Mouse (Mus musculus) liver, adult 2 months (tissue): ENCODE measurements around the gene Eif2b1. TPM values are rescaled to one million over a fixed set of nuclear protein-coding genes. Genes with fewer than 3 reads are reported as not detected.
A peak's percentile ranks its signal among the peaks of the same experiment; 100 is the strongest.

ENCODE experiments used
- DNase-seq: peaks from one replicate; pipeline ENCODE4 v3.0.0-alpha.2; 2011; ENCODE audit warnings: low read depth, low spot score; ENCODE audit errors: extremely low read depth
- H3K27ac ChIP-seq: fragments of 200-500 bp; replicated peaks from 2 replicates; pipeline ENCODE4 v1.5.1; 2012; ENCODE audit warnings: low read depth, mild to moderate bottlenecking, control low read depth, inconsistent platforms, low read length; ENCODE audit not compliant: insufficient read depth
- H3K27me3 ChIP-seq: fragments of 200-500 bp; 2 replicates; pipeline ENCODE4 v1.6.1; 2012; ENCODE audit warnings: mild to moderate bottlenecking, moderate library complexity, low read length, inconsistent platforms; ENCODE audit not compliant: control insufficient read depth, insufficient read depth
- H3K36me3 ChIP-seq: fragments of 200-500 bp; 2 replicates; pipeline ENCODE4 v1.6.1; 2012; ENCODE audit warnings: low read length, inconsistent platforms; ENCODE audit not compliant: control insufficient read depth, insufficient read depth
- H3K4me1 ChIP-seq: fragments of 200-500 bp; 2 replicates; pipeline ENCODE4 v1.6.1; 2011; ENCODE audit warnings: low read length; ENCODE audit not compliant: control insufficient read depth, insufficient read depth
- H3K4me3 ChIP-seq: fragments of 200-500 bp; 2 replicates; pipeline ENCODE4 v1.5.1; 2011; ENCODE audit warnings: low read depth, mild to moderate bottlenecking, control low read depth, low read length, moderate library complexity; ENCODE audit not compliant: insufficient read depth
- H3K79me2 ChIP-seq: fragments of 200-500 bp; 2 replicates; pipeline ENCODE4 v1.6.1; 2012; ENCODE audit warnings: inconsistent platforms, mild to moderate bottlenecking, low read length, moderate library complexity; ENCODE audit not compliant: control insufficient read depth, insufficient read depth
- H3K9ac ChIP-seq: fragments of 200-500 bp; 2 replicates; pipeline ENCODE4 v1.6.1; 2012; ENCODE audit warnings: low read depth, mild to moderate bottlenecking, control low read depth, inconsistent platforms, low read length
- CTCF ChIP-seq: fragments of 200-500 bp; IDR thresholded peaks from 2 replicates; pipeline ENCODE4 v1.5.1; 2011; ENCODE audit warnings: low read depth, low read length, control low read depth
- POLR2A ChIP-seq: fragments of 200-500 bp; IDR thresholded peaks from 2 replicates; pipeline ENCODE4 v1.6.1; 2011; ENCODE audit warnings: low read length, control low read depth; ENCODE audit not compliant: insufficient read depth; ENCODE audit errors: extremely low read depth
- WGBS: fragments of 180-500 bp; shearing (Covaris S2); methylation state at CpG from one replicate; pipeline ENCODE4 v1.1.7; 2018; 5-methylcytosine and 5-hydroxymethylcytosine counted together
- polyA plus RNA-seq: library from polyadenylated mRNA; depleted of rRNA; stranded (reverse); fragments of >200 nt; gene quantifications from 2 replicates; pipeline ENCODE4 v1.2.3, GENCODE M21; 2012
- total RNA-seq: library from RNA; depleted of rRNA; stranded (reverse); fragments of >200 nt; gene quantifications from 2 replicates; pipeline ENCODE4 v1.2.3, GENCODE M21; 2014

Eif2b1 gene
- total and polyA plus RNA-seq, 2 experiments = 10.5 to 13.2 TPM

DNA sequence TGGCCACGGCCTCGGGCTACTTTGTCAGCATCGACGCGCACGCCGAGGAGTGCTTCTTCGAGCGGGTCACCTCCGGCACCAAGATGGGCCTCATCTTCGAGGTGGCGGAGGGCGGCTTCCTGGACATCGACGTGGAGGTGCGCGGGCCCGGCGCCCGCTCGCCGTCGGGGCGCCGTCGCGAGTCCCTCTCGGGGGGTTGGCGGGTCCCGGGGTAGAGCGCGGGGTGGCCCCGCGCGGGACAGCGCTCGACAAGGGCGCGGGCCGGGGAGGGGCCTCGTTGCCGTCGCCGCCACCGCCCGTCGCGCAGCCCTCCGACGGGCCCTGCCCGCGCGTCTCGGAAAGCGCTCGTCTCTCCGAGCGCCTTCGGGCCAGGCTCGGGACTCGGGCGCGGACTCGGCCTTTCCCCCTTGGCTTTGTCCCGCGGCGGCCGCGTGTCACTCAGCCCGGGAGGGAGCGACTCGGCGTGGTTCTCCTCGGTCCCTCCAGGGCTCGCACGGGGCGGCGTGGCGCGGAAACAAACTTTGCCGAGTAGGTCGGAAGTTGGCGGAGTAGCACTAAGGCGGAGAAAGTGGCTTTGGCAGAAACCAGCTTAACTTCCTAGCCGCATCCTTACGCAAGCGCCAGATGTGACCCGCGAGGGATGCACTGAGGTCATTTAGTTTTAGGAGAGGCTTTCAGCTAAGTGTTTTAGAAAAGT is 37.9 kb downstream of the Eif2b1 start:
- WGBS = under 1% methylated on average over 80 of the region's 89 CpGs
- Histone ChIP-seq H3K4me3 (peak overlapping the region; percentile 86), H3K79me2 (peaks cover 21% of the 10 kb centered on the region; the same call in 1 of the 2 replicates), H3K4me1 (peaks cover 5% of the 10 kb centered on the region), H3K27me3 (no peaks in the 10 kb centered on the region), H3K27ac (peak overlapping the region; percentile 89), H3K9ac (peak overlapping the region; percentile 91), H3K36me3 (peaks cover 29% of the 10 kb centered on the region)
- peak; percentile 82 for DNase-seq
- TF ChIP-seq CTCF = no peak
- 0 out of 2 replicates have a peak, but pooled peaks have one; percentile 14 for TF ChIP-seq POLR2A

- peak; percentile 92 for DNase-seq
- peak within 1 kb of the TSS; percentile 91 for H3K9ac ChIP-seq
- H3K4me1 ChIP-seq = peaks cover 5% of the 10 kb centered on the region
- peaks cover 23% of the 10 kb centered on the region for H3K36me3 ChIP-seq
- WGBS = under 1% methylated on average over 35 of the region's 35 CpGs
- H3K27ac ChIP-seq = peak within 1 kb of the TSS; percentile 89
- no peaks in the 10 kb centered on the region for H3K27me3 ChIP-seq
- no peak for TF ChIP-seq CTCF
- no peak for TF ChIP-seq POLR2A
- peak within 1 kb of the TSS; percentile 86 for H3K4me3 ChIP-seq
- H3K79me2 ChIP-seq = peaks cover 21% of the 10 kb centered on the region; the same call in 1 of the 2 replicates
These were observed 38.5 kb downstream of the Eif2b1 start, which contains the start of gene Tmed2 for GRCm38 (mm10) chr5:124540383-124540786. Tmed2 (plus strand) TSS chr5:124540695.

DNA sequence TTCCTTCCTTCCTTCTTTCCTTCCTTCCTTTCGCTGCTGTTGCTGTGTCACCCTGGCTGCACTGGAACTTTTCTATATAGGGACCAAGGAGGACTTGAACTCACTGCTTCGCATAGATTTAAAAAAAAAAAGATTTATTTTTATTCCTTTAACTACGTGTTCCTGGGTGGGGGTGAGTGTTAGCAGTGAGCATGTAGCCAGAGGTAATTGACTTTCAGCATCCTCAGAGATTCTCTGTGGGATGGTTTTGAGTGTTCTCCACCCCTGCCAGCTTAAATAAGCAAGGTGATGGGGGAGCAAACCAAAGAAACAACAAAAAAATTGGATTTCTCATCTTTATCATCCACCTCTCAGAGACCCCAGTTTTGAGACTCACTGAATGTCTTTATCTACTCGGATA is 39.0 kb downstream of the Eif2b1 start:
- Histone ChIP-seq H3K4me3 (no peak overlapping the region), H3K4me1 (peaks cover 5% of the 10 kb centered on the region), H3K9ac (no peak overlapping the region), H3K27ac (no peak overlapping the region), H3K27me3 (no peaks in the 10 kb centered on the region), H3K36me3 (peaks cover 18% of the 10 kb centered on the region), H3K79me2 (peaks cover 17% of the 10 kb centered on the region; the same call in 1 of the 2 replicates)
- TF ChIP-seq CTCF (no peak), POLR2A (no peak)
- no peak for DNase-seq
- 77% methylated on average over 4 of the region's 4 CpGs for WGBS

DNA sequence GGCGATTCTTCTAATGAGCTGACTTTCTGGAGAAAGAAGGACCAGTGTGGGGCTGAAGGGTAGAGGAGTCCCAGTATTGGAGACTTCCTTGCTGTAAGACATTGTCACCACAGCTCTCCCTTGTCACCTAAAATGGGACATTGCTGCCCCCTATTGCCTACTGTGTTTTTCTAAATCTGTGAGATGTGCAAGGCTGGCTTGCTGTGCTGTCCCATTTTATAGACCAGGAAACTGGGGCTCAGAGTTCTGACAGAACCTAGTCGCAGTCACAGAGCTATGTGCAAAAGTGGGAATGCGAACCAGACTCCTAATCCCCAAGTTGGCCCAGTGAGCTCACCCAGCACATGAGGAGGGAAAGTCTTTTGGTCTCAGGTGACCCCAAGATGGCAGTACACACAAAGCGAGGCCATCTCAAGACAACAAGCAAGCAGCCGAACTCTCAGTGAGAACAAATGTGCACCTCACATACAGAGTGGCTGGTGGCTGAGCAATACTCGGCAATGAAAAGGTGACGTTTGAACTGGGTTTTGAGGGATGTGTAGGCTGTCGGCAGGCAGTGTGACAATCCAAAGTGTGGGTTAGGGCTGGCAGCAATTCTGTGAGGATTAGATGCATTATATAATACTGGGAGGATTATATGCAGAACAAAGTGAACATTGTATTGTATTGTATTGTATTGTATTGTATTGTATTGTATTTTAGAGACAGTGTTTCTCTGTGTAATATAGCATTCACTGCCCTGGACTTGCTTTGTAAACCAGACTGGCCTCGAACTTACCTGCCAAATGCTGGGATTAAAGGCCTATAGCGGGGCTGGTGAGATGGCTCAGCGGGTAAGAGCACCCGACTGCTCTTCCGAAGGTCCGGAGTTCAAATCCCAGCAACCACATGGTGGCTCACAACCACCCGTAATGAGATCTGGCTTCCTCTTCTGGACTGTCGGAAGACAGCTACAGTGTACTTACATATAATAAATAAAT is 39.8 kb downstream of the Eif2b1 start:
- Histone ChIP-seq H3K79me2 (peaks cover 12% of the 10 kb centered on the region; the same call in 1 of the 2 replicates), H3K27me3 (no peaks in the 10 kb centered on the region), H3K4me1 (peaks cover 5% of the 10 kb centered on the region), H3K4me3 (no peak overlapping the region), H3K36me3 (peaks cover 10% of the 10 kb centered on the region), H3K27ac (no peak overlapping the region), H3K9ac (no peak overlapping the region)
- 83% methylated on average over 16 of the region's 16 CpGs for WGBS
- DNase-seq = peak; percentile 66
- TF ChIP-seq POLR2A (no peak), CTCF (peak; percentile 46; the same call in 1 of the 2 replicates)

DNA sequence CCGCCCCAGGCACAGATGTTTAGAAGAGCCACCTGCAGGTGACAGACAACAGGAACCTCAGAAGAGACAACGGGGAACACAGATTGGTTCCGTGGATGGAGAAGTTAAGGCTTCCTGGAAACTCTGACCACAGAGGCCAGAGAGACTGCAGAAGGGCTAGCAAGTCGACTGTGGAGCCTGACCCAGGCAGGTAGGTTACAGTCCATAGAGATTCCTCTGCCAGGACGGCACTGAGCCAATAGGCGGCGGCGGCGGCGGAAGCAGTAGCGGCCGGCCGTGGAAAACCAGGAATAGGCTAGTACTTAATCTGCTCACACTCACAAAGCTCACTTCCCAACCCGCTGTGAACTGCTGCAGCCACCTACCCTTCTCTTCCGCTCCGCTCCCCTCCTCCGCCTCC is 42.2 kb downstream of the Eif2b1 start:
- H3K36me3 ChIP-seq = no peaks in the 10 kb centered on the region
- 4% methylated on average over 15 of the region's 17 CpGs for WGBS
- peaks cover 1% of the 10 kb centered on the region; the same call in 1 of the 2 replicates for H3K4me1 ChIP-seq
- DNase-seq = peak; percentile 56
- H3K4me3 ChIP-seq = no peak overlapping the region
- no peak for TF ChIP-seq CTCF
- peak overlapping the region; percentile 24; the same call in 1 of the 2 replicates for H3K9ac ChIP-seq
- 0 out of 2 replicates have a peak, but pooled peaks cover under 1% of the 10 kb centered on the region for H3K79me2 ChIP-seq
- no peak overlapping the region for H3K27ac ChIP-seq
- no peaks in the 10 kb centered on the region for H3K27me3 ChIP-seq
